Mouse (Mus musculus): Measurements from ENCODE around the gene Apba2. TPM values are rescaled to one million over a fixed set of nuclear protein-coding genes. Genes with fewer than 3 reads are reported as not detected.

The Apba2 gene
- polyA plus RNA-seq, 1 experiment from 2014 or later: not detected

- H3K36me3 ChIP-seq (ENCODE audit: inconsistent target): no peaks in the 10 kb centered on the region
- WGBS (ENCODE audit: missing documents): 11% methylated on average over 3 of the region's 3 CpGs
- no peak overlapping the region for H3K4me3 ChIP-seq (ENCODE audit: inconsistent target)
- no peak overlapping the region for H3K27ac ChIP-seq
- H3K79me2 ChIP-seq (ENCODE audit: inconsistent target): no peaks in the 10 kb centered on the region
Measured at GRCm38 (mm10) chr7:64728816-64729215, 227.3 kb downstream of the Apba2 start.

- no peak overlapping the region for H3K27ac ChIP-seq
- H3K4me3 ChIP-seq (ENCODE audit: inconsistent target): no peak overlapping the region
- H3K79me2 ChIP-seq (ENCODE audit: inconsistent target): no peaks in the 10 kb centered on the region
- WGBS (ENCODE audit: missing documents): 48% methylated on average over 7 of the region's 7 CpGs
- no peaks in the 10 kb centered on the region for H3K36me3 ChIP-seq (ENCODE audit: inconsistent target)
Measured at GRCm38 (mm10) chr7:64729785-64730184, 228.3 kb downstream of the Apba2 start.

DNA sequence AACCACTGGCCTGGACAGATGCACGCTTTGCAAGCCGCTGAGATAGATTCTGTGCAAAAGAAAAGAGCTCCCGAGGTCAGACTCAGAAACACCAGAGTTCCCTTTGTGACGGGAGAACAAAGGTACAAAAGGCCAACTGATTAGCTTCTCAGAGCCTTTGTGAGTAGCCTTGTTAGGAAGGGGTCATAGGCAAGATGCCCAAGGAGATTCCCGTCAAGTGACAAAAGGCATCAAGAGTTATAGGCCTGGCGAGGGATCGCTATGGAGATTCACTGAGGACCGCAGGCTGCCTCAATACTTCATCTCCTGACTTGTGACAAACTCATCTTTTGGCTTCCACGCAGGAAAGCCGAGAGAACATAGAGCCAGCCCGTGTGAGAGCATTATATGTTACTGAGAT, 237.6 kb downstream of the Apba2 start:
- 84% methylated on average over 9 of the region's 11 CpGs for WGBS (ENCODE audit: missing documents)
- Histone ChIP-seq H3K36me3 (ENCODE audit: inconsistent target) (no peaks in the 10 kb centered on the region), H3K27ac (no peak overlapping the region), H3K4me3 (ENCODE audit: inconsistent target) (no peak overlapping the region), H3K79me2 (ENCODE audit: inconsistent target) (no peaks in the 10 kb centered on the region)

DNA sequence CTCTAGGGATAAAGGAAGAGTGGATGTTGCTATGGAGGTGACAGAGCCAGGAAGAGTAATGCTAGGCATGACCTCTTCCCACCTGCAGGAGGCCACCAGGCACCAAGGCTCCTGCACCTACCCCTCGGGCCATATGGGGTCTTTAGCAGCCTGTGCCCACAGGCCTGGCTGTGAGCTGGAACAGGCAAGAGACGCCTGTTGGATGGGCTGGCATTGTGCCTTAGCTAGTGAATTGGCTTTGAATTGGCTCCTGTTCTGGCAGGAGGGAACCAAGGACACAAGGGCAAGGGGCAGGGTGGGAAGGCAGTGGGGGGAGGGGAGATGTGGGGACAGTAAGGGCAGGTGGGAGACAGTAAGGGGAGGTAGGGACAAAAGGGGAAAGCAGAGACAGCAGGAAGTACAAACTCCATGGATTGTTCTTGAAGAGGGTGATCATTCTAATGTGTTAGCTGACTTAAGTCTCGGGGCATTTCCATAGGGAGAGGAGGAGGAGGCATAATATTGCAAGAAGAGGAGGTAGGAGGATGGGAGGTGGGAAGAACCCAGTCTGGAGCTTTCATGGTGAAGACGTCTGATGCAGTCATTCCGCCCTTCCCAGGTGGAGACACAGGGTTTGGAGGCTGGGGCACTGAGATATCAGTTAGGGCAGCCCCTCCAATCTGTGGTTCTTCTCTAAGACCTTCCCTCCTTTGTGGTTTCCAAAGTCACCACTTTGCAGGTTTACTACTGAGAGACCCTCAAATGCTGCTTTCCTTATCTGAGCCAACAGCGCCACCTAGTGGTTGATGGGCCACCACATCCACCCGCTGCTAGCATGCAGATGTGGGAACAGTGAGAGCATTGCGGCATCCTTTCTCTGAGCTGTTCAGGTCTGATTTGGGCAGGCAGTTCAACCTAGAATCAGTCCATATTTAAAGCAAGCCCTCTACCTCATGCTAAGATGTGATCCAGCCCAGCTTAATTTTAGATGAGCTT, 240.1 kb downstream of the Apba2 start:
- Histone ChIP-seq H3K79me2 (ENCODE audit: inconsistent target) (no peaks in the 10 kb centered on the region), H3K4me3 (ENCODE audit: inconsistent target) (no peak overlapping the region), H3K27ac (no peak overlapping the region), H3K36me3 (ENCODE audit: inconsistent target) (no peaks in the 10 kb centered on the region)
- WGBS (ENCODE audit: missing documents): 37% methylated on average over 8 of the region's 8 CpGs

DNA sequence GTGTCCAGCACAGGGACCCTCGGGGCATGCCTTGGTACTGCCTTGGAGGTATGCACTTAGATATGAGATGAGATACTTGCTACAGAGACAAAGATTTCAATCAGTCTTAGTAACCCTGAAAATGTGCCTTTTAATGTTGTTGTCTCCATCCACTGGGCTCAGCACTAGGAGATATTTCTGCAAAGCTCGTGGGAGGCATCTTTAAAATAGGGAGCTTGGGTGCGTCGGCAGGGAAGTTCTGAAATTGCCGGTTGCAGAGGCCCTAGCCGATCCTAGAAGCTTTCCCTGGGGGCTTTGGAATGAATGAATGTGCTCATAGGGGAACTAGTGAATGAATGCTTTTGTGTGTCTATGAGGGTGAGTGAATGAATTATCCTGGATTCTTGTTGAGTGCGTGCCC, 242.1 kb downstream of the Apba2 start:
- no peak overlapping the region for H3K27ac ChIP-seq

GRCm38 (mm10) chr7:64751465-64751864, 250.0 kb downstream of the Apba2 start:
- H3K4me3 ChIP-seq (ENCODE audit: inconsistent target): no peak overlapping the region
- no peak overlapping the region for H3K27ac ChIP-seq
- H3K79me2 ChIP-seq (ENCODE audit: inconsistent target): no peaks in the 10 kb centered on the region
- 42% methylated on average over 5 of the region's 5 CpGs for WGBS (ENCODE audit: missing documents)
- H3K36me3 ChIP-seq (ENCODE audit: inconsistent target): no peaks in the 10 kb centered on the region

More for the DNA sequence above, 242.1 kb downstream of the Apba2 start:
- H3K36me3 ChIP-seq (ENCODE audit: inconsistent target): no peaks in the 10 kb centered on the region
- no peak overlapping the region for H3K4me3 ChIP-seq (ENCODE audit: inconsistent target)
- no peaks in the 10 kb centered on the region for H3K79me2 ChIP-seq (ENCODE audit: inconsistent target)
- WGBS (ENCODE audit: missing documents): 92% methylated on average over 7 of the region's 7 CpGs

- Histone ChIP-seq H3K79me2 (ENCODE audit: inconsistent target) (no peaks in the 10 kb centered on the region), H3K27ac (no peak overlapping the region), H3K36me3 (ENCODE audit: inconsistent target) (no peaks in the 10 kb centered on the region), H3K4me3 (ENCODE audit: inconsistent target) (no peak overlapping the region)
- WGBS (ENCODE audit: missing documents): 88% methylated on average over 7 of the region's 7 CpGs
Measured at GRCm38 (mm10) chr7:64752133-64752532, 250.6 kb downstream of the Apba2 start.

DNA sequence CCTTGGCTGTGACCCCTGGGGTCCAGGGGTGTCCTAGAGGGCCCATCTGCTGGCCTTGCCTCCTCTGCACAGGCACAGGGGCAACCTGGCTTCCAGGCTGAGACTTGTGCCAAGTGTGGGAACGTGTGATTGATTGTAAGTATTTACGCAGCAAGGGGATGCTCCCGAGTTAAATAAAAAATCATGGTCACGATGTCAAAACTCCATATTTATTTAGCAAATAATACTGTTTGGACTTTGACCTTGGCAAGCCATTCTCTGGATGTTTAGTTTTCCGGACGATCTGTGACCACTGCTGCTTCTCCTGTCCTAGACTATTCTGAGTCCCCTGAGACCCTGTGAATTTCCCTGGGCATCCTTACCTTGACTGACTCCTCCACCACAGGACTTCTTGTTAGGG, 252.2 kb downstream of the Apba2 start:
- 82% methylated on average over 6 of the region's 6 CpGs for WGBS (ENCODE audit: missing documents)
- Histone ChIP-seq H3K27ac (no peak overlapping the region), H3K79me2 (ENCODE audit: inconsistent target) (no peaks in the 10 kb centered on the region), H3K4me3 (ENCODE audit: inconsistent target) (no peak overlapping the region), H3K36me3 (ENCODE audit: inconsistent target) (no peaks in the 10 kb centered on the region)

GRCm38 (mm10) chr7:64754161-64754560, 252.7 kb downstream of the Apba2 start:
- Histone ChIP-seq H3K4me3 (ENCODE audit: inconsistent target) (no peak overlapping the region), H3K36me3 (ENCODE audit: inconsistent target) (no peaks in the 10 kb centered on the region), H3K27ac (no peak overlapping the region), H3K79me2 (ENCODE audit: inconsistent target) (no peaks in the 10 kb centered on the region)
- 78% methylated on average over 7 of the region's 7 CpGs for WGBS (ENCODE audit: missing documents)

DNA sequence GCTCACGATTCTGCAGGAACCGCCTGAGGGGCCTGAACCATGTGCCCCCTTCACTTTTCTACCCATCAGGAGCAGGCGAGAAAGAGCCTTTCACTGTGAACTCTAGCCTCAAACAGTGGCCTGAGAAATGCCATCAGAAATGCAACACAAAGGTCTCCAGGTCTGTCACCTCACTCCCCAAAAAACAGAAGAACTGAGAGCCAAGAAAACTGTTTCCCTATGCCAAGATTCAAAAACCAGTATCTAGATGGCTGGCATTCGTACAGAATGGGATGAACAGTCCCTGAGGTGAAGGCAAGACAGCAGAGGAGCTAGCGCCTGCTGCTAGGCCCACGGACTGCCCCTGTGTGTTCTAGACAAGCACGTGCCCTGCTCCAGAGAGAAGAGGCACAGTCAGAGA, 253.6 kb downstream of the Apba2 start:
- 88% methylated on average over 7 of the region's 7 CpGs for WGBS (ENCODE audit: missing documents)

GRCm38 (mm10) chr7:64765595-64765994, 264.1 kb downstream of the Apba2 start:
- no peak overlapping the region for H3K4me3 ChIP-seq (ENCODE audit: inconsistent target)
- H3K79me2 ChIP-seq (ENCODE audit: inconsistent target): no peaks in the 10 kb centered on the region
- 83% methylated on average over 3 of the region's 3 CpGs for WGBS (ENCODE audit: missing documents)
- no peaks in the 10 kb centered on the region for H3K36me3 ChIP-seq (ENCODE audit: inconsistent target)
- no peak overlapping the region for H3K27ac ChIP-seq

More for the DNA sequence above, 253.6 kb downstream of the Apba2 start:
- H3K4me3 ChIP-seq (ENCODE audit: inconsistent target): no peak overlapping the region
- no peaks in the 10 kb centered on the region for H3K79me2 ChIP-seq (ENCODE audit: inconsistent target)
- no peaks in the 10 kb centered on the region for H3K36me3 ChIP-seq (ENCODE audit: inconsistent target)
- H3K27ac ChIP-seq: no peak overlapping the region

GRCm38 (mm10) chr7:64769768-64770167, 268.3 kb downstream of the Apba2 start:
- Histone ChIP-seq H3K4me3 (ENCODE audit: inconsistent target) (no peak overlapping the region), H3K36me3 (ENCODE audit: inconsistent target) (no peaks in the 10 kb centered on the region), H3K79me2 (ENCODE audit: inconsistent target) (no peaks in the 10 kb centered on the region), H3K27ac (no peak overlapping the region)
- WGBS (ENCODE audit: missing documents): 78% methylated on average over 6 of the region's 7 CpGs

GRCm38 (mm10) chr7:64770779-64771390, 269.4 kb downstream of the Apba2 start:
- H3K79me2 ChIP-seq (ENCODE audit: inconsistent target): no peaks in the 10 kb centered on the region
- WGBS (ENCODE audit: missing documents): 94% methylated on average over 7 of the region's 8 CpGs
- no peak overlapping the region for H3K4me3 ChIP-seq (ENCODE audit: inconsistent target)
- H3K27ac ChIP-seq: no peak overlapping the region
- no peaks in the 10 kb centered on the region for H3K36me3 ChIP-seq (ENCODE audit: inconsistent target)

- WGBS (ENCODE audit: missing documents): 55% methylated on average over 10 of the region's 10 CpGs
- no peak overlapping the region for H3K4me3 ChIP-seq (ENCODE audit: inconsistent target)
- no peak overlapping the region for H3K27ac ChIP-seq
Measured at GRCm38 (mm10) chr7:64773465-64773864, 272.0 kb downstream of the Apba2 start.

More at GRCm38 (mm10) chr7:64773465-64773864, 272.0 kb downstream of the Apba2 start:
- no peaks in the 10 kb centered on the region for H3K36me3 ChIP-seq (ENCODE audit: inconsistent target)
- H3K79me2 ChIP-seq (ENCODE audit: inconsistent target): no peaks in the 10 kb centered on the region

All from macrophage (primary cell).